Mouse (Mus musculus) adrenal gland, adult (tissue): ENCODE measurements at regions not wholly inside any gene's neighbourhood (a gene's known extent, or its start where the extent isn't known, plus 50 kb on each side); places are given as distances from the start of the nearest gene placed in this dataset.
A peak's percentile ranks its signal among the peaks of the same experiment; 100 is the strongest.

Source experiments
- DNase-seq, 2 experiments: peaks; one replicate each; pipeline ENCODE4 v3.0.0; 2022 to 2023; ENCODE audit warnings: low spot score in 1 of 2; ENCODE audit not compliant: inconsistent age in 2 of 2

- DNase-seq: peak in 1 of 2 experiments; percentile 29
Observed at GRCm38 (mm10) chr2:64181336-64181735, 83.5 kb upstream of the Fign start.

DNA sequence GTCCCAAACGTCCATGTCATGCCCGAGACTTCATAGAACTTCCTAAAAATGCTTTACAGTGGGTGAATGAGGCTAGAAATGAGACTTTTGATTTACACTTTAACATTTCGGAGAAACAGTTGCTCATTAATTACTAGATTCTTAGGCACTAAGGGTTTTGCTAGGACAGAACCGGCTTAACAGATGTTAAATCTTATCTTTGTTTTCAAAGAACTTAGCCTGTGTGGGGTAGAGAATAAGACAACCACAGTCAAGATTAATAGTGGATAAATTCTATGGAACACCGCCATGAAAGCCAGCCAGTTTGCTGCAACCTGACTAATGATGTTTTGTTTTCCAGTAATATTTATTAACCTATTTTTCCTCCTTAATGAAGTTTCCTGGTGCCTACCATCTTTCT, 66.6 kb upstream of the Fign start:
- no peak for DNase-seq
